Mouse (Mus musculus) E14TG2a.4 (cell line): ENCODE results near the gene Olfr1444.

Source experiments
- H3K27me3 ChIP-seq: 2 replicates; pipeline ENCODE4 v1.6.1; 2014; ENCODE audit warnings: low read length, control low read depth; ENCODE audit not compliant: insufficient read depth
- H3K36me3 ChIP-seq: 2 replicates; pipeline ENCODE4 v1.6.1; 2014; ENCODE audit warnings: low read length, control low read depth; ENCODE audit not compliant: insufficient read depth
- H3K4me1 ChIP-seq: replicated peaks from 2 replicates; pipeline ENCODE4 v1.6.1; 2014; ENCODE audit warnings: low read depth, low read length, control low read depth
- H3K4me3 ChIP-seq: replicated peaks from 2 replicates; pipeline ENCODE4 v1.5.1; 2014; ENCODE audit warnings: mild to moderate bottlenecking, low read length
- H3K9me3 ChIP-seq: 2 replicates; pipeline ENCODE4 v1.6.1; 2014; ENCODE audit warnings: low read length, control low read depth
- CTCF ChIP-seq: conservative IDR thresholded peaks from 2 replicates; pipeline ENCODE4 v1.5.1; 2014; ENCODE audit warnings: low read length
- NANOG ChIP-seq: IDR thresholded peaks from 2 replicates; pipeline ENCODE4 v1.6.1; 2014; ENCODE audit warnings: borderline replicate concordance, low read length, mixed read lengths
- POU5F1 ChIP-seq: IDR thresholded peaks from 2 replicates; pipeline ENCODE4 v1.6.1; 2014; ENCODE audit warnings: low read length, borderline replicate concordance

Gene Olfr1444

GRCm38 (mm10) chr19:12838507-12838906 lies 18.6 kb upstream of the Olfr1444 start:
- H3K36me3 ChIP-seq, result no peaks in the 10 kb centered on the region
- no peak overlapping the region for H3K4me3 ChIP-seq
- H3K9me3 ChIP-seq, result no peaks in the 10 kb centered on the region
- no peaks in the 10 kb centered on the region for H3K4me1 ChIP-seq
- H3K27me3 ChIP-seq, result no peaks in the 10 kb centered on the region
- TF ChIP-seq NANOG, result no peak
- TF ChIP-seq CTCF, result no peak
- TF ChIP-seq POU5F1, result no peak

GRCm38 (mm10) chr19:12846382-12846781 lies 10.7 kb upstream of the Olfr1444 start, which contains the start of gene Gm5244:
TSS of gene Gm5244 (plus strand) at chr19:12846682.
- Histone ChIP-seq H3K27me3 (no peaks in the 10 kb centered on the region), H3K9me3 (no peaks in the 10 kb centered on the region), H3K4me1 (no peaks in the 10 kb centered on the region), H3K36me3 (no peaks in the 10 kb centered on the region), H3K4me3 (no peak within 1 kb of the TSS)
- no peak for TF ChIP-seq CTCF
- no peak for TF ChIP-seq POU5F1
- TF ChIP-seq NANOG, result no peak

- TF ChIP-seq NANOG, result no peak
- no peak for TF ChIP-seq POU5F1
- no peak for TF ChIP-seq CTCF
- H3K9me3 ChIP-seq, result no peaks in the 10 kb centered on the region
- no peaks in the 10 kb centered on the region for H3K36me3 ChIP-seq
- no peak within 1 kb of the TSS for H3K4me3 ChIP-seq
- H3K27me3 ChIP-seq, result no peaks in the 10 kb centered on the region
- H3K4me1 ChIP-seq, result no peaks in the 10 kb centered on the region
Observed at GRCm38 (mm10) chr19:12883555-12883954, 26.5 kb downstream of the Olfr1444 start, which contains the start of gene Olfr1445. TSS of gene Olfr1445 (plus strand) at chr19:12883855.

- Histone ChIP-seq H3K36me3 (no peaks in the 10 kb centered on the region), H3K4me3 (no peak within 1 kb of the TSS), H3K4me1 (no peaks in the 10 kb centered on the region), H3K27me3 (no peaks in the 10 kb centered on the region), H3K9me3 (peaks cover 20% of the 10 kb centered on the region)
- TF ChIP-seq NANOG (no peak), CTCF (no peak), POU5F1 (no peak)
Observed at GRCm38 (mm10) chr19:12893424-12893823, 36.3 kb downstream of the Olfr1444 start, which contains the start of gene Olfr1446. TSS of gene Olfr1446 (minus strand) at chr19:12893524.

- Histone ChIP-seq H3K9me3 (peaks cover 15% of the 10 kb centered on the region), H3K4me3 (no peak within 1 kb of the TSS), H3K4me1 (no peaks in the 10 kb centered on the region), H3K27me3 (no peaks in the 10 kb centered on the region), H3K36me3 (no peaks in the 10 kb centered on the region)
- TF ChIP-seq POU5F1 (no peak), CTCF (no peak), NANOG (no peak)
Observed at GRCm38 (mm10) chr19:12903643-12904042, 46.6 kb downstream of the Olfr1444 start, which contains the start of gene Olfr1447. TSS of gene Olfr1447 (minus strand) at chr19:12903743.
